Mouse (Mus musculus) intestine, embryonic 15.5 days (tissue): ENCODE data around the gene Trappc12. TPM values are rescaled to one million over a fixed set of nuclear protein-coding genes. Genes with fewer than 3 reads are reported as not detected.

Source experiments
- ATAC-seq: fragments of 200-750 bp; cut with Nextera tagmentation; 2 replicates; pipeline ENCODE4 v1.8.0; 2017; ENCODE audit warnings: moderate TSS enrichment, moderate library complexity
- H3K27ac ChIP-seq: fragments of 300-500 bp; sonication (generic); 2 replicates; pipeline ENCODE4 v1.5.1; 2015; ENCODE audit warnings: mild to moderate bottlenecking, inconsistent platforms
- H3K27me3 ChIP-seq: fragments of 300-500 bp; sonication (generic); replicated peaks from 2 replicates; pipeline ENCODE4 v1.6.1; 2015; ENCODE audit warnings: inconsistent platforms
- H3K36me3 ChIP-seq: fragments of 300-500 bp; sonication (generic); 2 replicates; pipeline ENCODE4 v1.6.1; 2015; ENCODE audit warnings: inconsistent platforms
- H3K4me1 ChIP-seq: fragments of 300-500 bp; sonication (generic); replicated peaks from 2 replicates; pipeline ENCODE4 v1.6.1; 2015; ENCODE audit warnings: inconsistent platforms
- H3K4me2 ChIP-seq: fragments of 300-500 bp; sonication (generic); replicated peaks from 2 replicates; pipeline ENCODE4 v1.6.1; 2015; ENCODE audit warnings: mild to moderate bottlenecking, inconsistent platforms
- H3K4me3 ChIP-seq: fragments of 300-500 bp; sonication (generic); replicated peaks from 2 replicates; pipeline ENCODE4 v1.5.1; 2015; ENCODE audit warnings: inconsistent platforms
- H3K9ac ChIP-seq: fragments of 300-500 bp; sonication (generic); 2 replicates; pipeline ENCODE4 v1.6.1; 2015; ENCODE audit warnings: inconsistent platforms
- H3K9me3 ChIP-seq: fragments of 300-500 bp; sonication (generic); 2 replicates; pipeline ENCODE4 v1.6.1; 2016; ENCODE audit warnings: inconsistent platforms
- WGBS: fragments of 180-500 bp; shearing (Covaris S2); methylation state at CpG from one replicate; pipeline ENCODE4 v1.1.7; 2015; 5-methylcytosine and 5-hydroxymethylcytosine counted together
- polyA plus RNA-seq: library from polyadenylated mRNA; unstranded; fragments of >200 nt; fragmentation: Nextera tagmentation; extraction: Ambion mirVana; gene quantifications from 2 replicates; pipeline ENCODE4 v1.2.1, GENCODE M21; 2015

Trappc12 gene
- polyA plus RNA-seq: 34.6 and 34.9 TPM in 2 replicates

- Histone ChIP-seq H3K27me3 (no peaks in the 10 kb centered on the region), H3K4me1 (peaks cover 5% of the 10 kb centered on the region; the same call in 1 of the 2 replicates), H3K4me3 (peak within 1 kb of the TSS; percentile 85), H3K9ac (peak within 1 kb of the TSS; percentile 71), H3K4me2 (peak within 1 kb of the TSS; percentile 87), H3K27ac (peak within 1 kb of the TSS; percentile 42; the same call in 1 of the 2 replicates), H3K9me3 (no peaks in the 10 kb centered on the region), H3K36me3 (0 out of 2 replicates have a peak, but pooled peaks cover 5% of the 10 kb centered on the region)
- 1% methylated on average over 41 of the region's 41 CpGs for WGBS
- ATAC-seq: peak; percentile 93
Observed at GRCm38 (mm10) chr12:28750021-28750633, at the start of gene Trappc12. Gene Trappc12 (minus strand): TSS chr12:28750472.

GRCm38 (mm10) chr12:28799798-28800411 is 49.6 kb upstream of the Trappc12 start:
- Histone ChIP-seq H3K27ac (no peak overlapping the region), H3K4me2 (no peak overlapping the region), H3K9ac (no peak overlapping the region), H3K4me3 (no peak overlapping the region), H3K36me3 (no peaks in the 10 kb centered on the region), H3K27me3 (no peaks in the 10 kb centered on the region), H3K9me3 (no peaks in the 10 kb centered on the region), H3K4me1 (peaks cover 9% of the 10 kb centered on the region; the same call in 1 of the 2 replicates)
- no peak for ATAC-seq
- 70% methylated on average over 11 of the region's 11 CpGs for WGBS

GRCm38 (mm10) chr12:28796881-28797420 is 46.7 kb upstream of the Trappc12 start:
- no peak for ATAC-seq
- no peak overlapping the region for H3K4me2 ChIP-seq
- no peak overlapping the region for H3K9ac ChIP-seq
- no peak overlapping the region for H3K27ac ChIP-seq
- H3K4me1 ChIP-seq: 0 out of 2 replicates have a peak, but pooled peaks cover 4% of the 10 kb centered on the region
- H3K9me3 ChIP-seq: no peaks in the 10 kb centered on the region
- no peak overlapping the region for H3K4me3 ChIP-seq
- H3K36me3 ChIP-seq: no peaks in the 10 kb centered on the region
- H3K27me3 ChIP-seq: no peaks in the 10 kb centered on the region

- Histone ChIP-seq H3K9ac (no peak overlapping the region), H3K4me3 (no peak overlapping the region), H3K4me2 (no peak overlapping the region), H3K27ac (no peak overlapping the region), H3K36me3 (no peaks in the 10 kb centered on the region), H3K9me3 (no peaks in the 10 kb centered on the region), H3K27me3 (no peaks in the 10 kb centered on the region), H3K4me1 (0 out of 2 replicates have a peak, but pooled peaks cover 1% of the 10 kb centered on the region)
- WGBS: 91% methylated on average over 3 of the region's 3 CpGs
- no peak for ATAC-seq
Observed at GRCm38 (mm10) chr12:28795041-28795440, 44.8 kb upstream of the Trappc12 start.

- 61% methylated on average over 2 of the region's 2 CpGs for WGBS
- Histone ChIP-seq H3K36me3 (no peaks in the 10 kb centered on the region), H3K9me3 (no peaks in the 10 kb centered on the region), H3K4me2 (no peak overlapping the region), H3K27me3 (no peaks in the 10 kb centered on the region), H3K4me3 (no peak overlapping the region), H3K4me1 (no peaks in the 10 kb centered on the region), H3K27ac (no peak overlapping the region), H3K9ac (no peak overlapping the region)
- no peak for ATAC-seq
Observed at GRCm38 (mm10) chr12:28793715-28794114, 43.4 kb upstream of the Trappc12 start.

- ATAC-seq: no peak
- no peaks in the 10 kb centered on the region for H3K9me3 ChIP-seq
- H3K4me2 ChIP-seq: no peak overlapping the region
- H3K9ac ChIP-seq: no peak overlapping the region
- H3K4me1 ChIP-seq: no peaks in the 10 kb centered on the region
- WGBS: 69% methylated on average over 3 of the region's 3 CpGs
- H3K36me3 ChIP-seq: no peaks in the 10 kb centered on the region
- H3K4me3 ChIP-seq: no peak overlapping the region
- no peaks in the 10 kb centered on the region for H3K27me3 ChIP-seq
- H3K27ac ChIP-seq: no peak overlapping the region
Observed at GRCm38 (mm10) chr12:28792613-28793012, 42.3 kb upstream of the Trappc12 start.

- no peaks in the 10 kb centered on the region for H3K9me3 ChIP-seq
- H3K4me3 ChIP-seq: no peak overlapping the region
- H3K4me2 ChIP-seq: no peak overlapping the region
- H3K27ac ChIP-seq: no peak overlapping the region
- no peaks in the 10 kb centered on the region for H3K36me3 ChIP-seq
- WGBS: 92% methylated on average over 6 of the region's 6 CpGs
- ATAC-seq: no peak
- 0 out of 2 replicates have a peak, but pooled peaks cover 2% of the 10 kb centered on the region for H3K4me1 ChIP-seq
- no peak overlapping the region for H3K9ac ChIP-seq
- no peaks in the 10 kb centered on the region for H3K27me3 ChIP-seq
Observed at GRCm38 (mm10) chr12:28786310-28786709, 36.0 kb upstream of the Trappc12 start.

GRCm38 (mm10) chr12:28785299-28785698 is 35.0 kb upstream of the Trappc12 start:
- no peaks in the 10 kb centered on the region for H3K27me3 ChIP-seq
- no peaks in the 10 kb centered on the region for H3K9me3 ChIP-seq
- H3K36me3 ChIP-seq: no peaks in the 10 kb centered on the region
- WGBS: 0% methylated on average over 1 of the region's 1 CpGs
- H3K4me2 ChIP-seq: no peak overlapping the region
- H3K4me1 ChIP-seq: 0 out of 2 replicates have a peak, but pooled peaks cover 2% of the 10 kb centered on the region
- no peak overlapping the region for H3K9ac ChIP-seq
- no peak overlapping the region for H3K4me3 ChIP-seq
- no peak overlapping the region for H3K27ac ChIP-seq
- no peak for ATAC-seq

GRCm38 (mm10) chr12:28784864-28785263 is 34.6 kb upstream of the Trappc12 start:
- Histone ChIP-seq H3K4me3 (no peak overlapping the region), H3K27ac (no peak overlapping the region), H3K4me2 (no peak overlapping the region), H3K27me3 (no peaks in the 10 kb centered on the region), H3K9ac (no peak overlapping the region), H3K9me3 (no peaks in the 10 kb centered on the region), H3K36me3 (no peaks in the 10 kb centered on the region), H3K4me1 (0 out of 2 replicates have a peak, but pooled peaks cover 2% of the 10 kb centered on the region)
- 34% methylated on average over 8 of the region's 8 CpGs for WGBS
- no peak for ATAC-seq

GRCm38 (mm10) chr12:28784355-28784754 is 34.1 kb upstream of the Trappc12 start:
- Histone ChIP-seq H3K4me2 (no peak overlapping the region), H3K4me1 (0 out of 2 replicates have a peak, but pooled peaks cover 2% of the 10 kb centered on the region), H3K9me3 (no peaks in the 10 kb centered on the region), H3K9ac (no peak overlapping the region), H3K27ac (no peak overlapping the region), H3K36me3 (no peaks in the 10 kb centered on the region), H3K27me3 (no peaks in the 10 kb centered on the region), H3K4me3 (no peak overlapping the region)
- 32% methylated on average over 4 of the region's 4 CpGs for WGBS
- 0 out of 2 replicates have a peak, but pooled peaks have one; percentile 31 for ATAC-seq

GRCm38 (mm10) chr12:28782637-28783036 is 32.4 kb upstream of the Trappc12 start:
- WGBS: 76% methylated on average over 3 of the region's 3 CpGs
- no peak overlapping the region for H3K4me3 ChIP-seq
- no peak overlapping the region for H3K9ac ChIP-seq
- H3K4me1 ChIP-seq: 0 out of 2 replicates have a peak, but pooled peaks cover 2% of the 10 kb centered on the region
- no peak overlapping the region for H3K27ac ChIP-seq
- no peak overlapping the region for H3K4me2 ChIP-seq
- no peaks in the 10 kb centered on the region for H3K9me3 ChIP-seq
- H3K36me3 ChIP-seq: no peaks in the 10 kb centered on the region
- H3K27me3 ChIP-seq: no peaks in the 10 kb centered on the region
- ATAC-seq: no peak

GRCm38 (mm10) chr12:28780180-28780579 is 29.9 kb upstream of the Trappc12 start:
- WGBS: 57% methylated on average over 7 of the region's 7 CpGs
- Histone ChIP-seq H3K9ac (no peak overlapping the region), H3K27ac (no peak overlapping the region), H3K27me3 (no peaks in the 10 kb centered on the region), H3K9me3 (no peaks in the 10 kb centered on the region), H3K4me1 (0 out of 2 replicates have a peak, but pooled peaks cover 2% of the 10 kb centered on the region), H3K4me2 (no peak overlapping the region), H3K36me3 (no peaks in the 10 kb centered on the region), H3K4me3 (no peak overlapping the region)
- no peak for ATAC-seq
